Mouse (Mus musculus) liver, embryonic 16.5 days (tissue): Measurements from ENCODE around the gene Slc39a2. TPM values are rescaled to one million over a fixed set of nuclear protein-coding genes. Genes with fewer than 3 reads are reported as not detected.

Experiments
- ATAC-seq: fragments of 200-750 bp; cut with Nextera tagmentation; 2 replicates; pipeline ENCODE4 v1.8.0; 2017; ENCODE audit warnings: low read depth, mild to moderate bottlenecking, moderate number of reproducible peaks, moderate library complexity
- H3K27ac ChIP-seq: fragments of 300-500 bp; sonication (generic); 2 replicates; pipeline ENCODE4 v1.5.1; 2014; ENCODE audit warnings: mild to moderate bottlenecking, low read length
- H3K27me3 ChIP-seq: fragments of 300-500 bp; sonication (generic); 2 replicates; pipeline ENCODE4 v1.6.1; 2014; ENCODE audit warnings: low read depth, low read length, mixed read lengths; ENCODE audit not compliant: control insufficient read depth, insufficient read depth
- H3K36me3 ChIP-seq: fragments of 300-500 bp; sonication (generic); 2 replicates; pipeline ENCODE4 v1.6.1; 2014; ENCODE audit warnings: mild to moderate bottlenecking; ENCODE audit not compliant: control insufficient read depth, insufficient read depth
- H3K4me1 ChIP-seq: fragments of 300-500 bp; sonication (generic); 2 replicates; pipeline ENCODE4 v1.6.1; 2014; ENCODE audit warnings: low read depth, low read length, mixed read lengths; ENCODE audit not compliant: control insufficient read depth
- H3K4me2 ChIP-seq: fragments of 300-500 bp; sonication (generic); 2 replicates; pipeline ENCODE4 v1.6.1; 2014; ENCODE audit warnings: low read depth, low read length, mixed read lengths
- H3K4me3 ChIP-seq: fragments of 300-500 bp; sonication (generic); 2 replicates; pipeline ENCODE4 v1.5.1; 2014; ENCODE audit warnings: low read depth, mild to moderate bottlenecking, low read length
- H3K9ac ChIP-seq: fragments of 300-500 bp; sonication (generic); 2 replicates; pipeline ENCODE4 v1.6.1; 2014; ENCODE audit warnings: low read depth, low read length
- H3K9me3 ChIP-seq: fragments of 300-500 bp; sonication (generic); replicated peaks from 2 replicates; pipeline ENCODE4 v1.6.1; 2016; ENCODE audit warnings: low read length; ENCODE audit not compliant: control insufficient read depth
- WGBS: fragments of 180-500 bp; shearing (Covaris S2); extraction: QIAGEN DNeasy Blood & Tissue Kit; methylation state at CpG from one replicate; pipeline ENCODE4 v1.1.7; 2014; ENCODE audit not compliant: insufficient replicate concordance; 5-methylcytosine and 5-hydroxymethylcytosine counted together
- polyA plus RNA-seq: library from polyadenylated mRNA; unstranded; fragments of >200 nt; fragmentation: Nextera tagmentation; extraction: Ambion mirVana; gene quantifications from 2 replicates; pipeline ENCODE4 v1.2.1, GENCODE M21; 2015

Gene Slc39a2
- polyA plus RNA-seq, 1 experiment from 2014 or later, result 0.09 TPM

- Histone ChIP-seq H3K27ac (peak overlapping the region; percentile 41), H3K4me2 (no peak overlapping the region), H3K9ac (no peak overlapping the region), H3K27me3 (no peaks in the 10 kb centered on the region), H3K9me3 (no peaks in the 10 kb centered on the region), H3K4me3 (no peak overlapping the region), H3K4me1 (peaks cover 14% of the 10 kb centered on the region), H3K36me3 (no peaks in the 10 kb centered on the region)
- peak; percentile 50; the same call in 1 of the 2 replicates for ATAC-seq
- 30% methylated on average over 8 of the region's 8 CpGs for WGBS
Measured at GRCm38 (mm10) chr14:51940944-51941560, 48.4 kb downstream of the Slc39a2 start.

GRCm38 (mm10) chr14:51941577-51941976 is 48.9 kb downstream of the Slc39a2 start:
- H3K27ac ChIP-seq, result peak overlapping the region; percentile 41; the same call in 1 of the 2 replicates
- 52% methylated on average over 9 of the region's 9 CpGs for WGBS
- H3K36me3 ChIP-seq, result no peaks in the 10 kb centered on the region
- H3K4me3 ChIP-seq, result no peak overlapping the region
- H3K9me3 ChIP-seq, result no peaks in the 10 kb centered on the region
- no peak overlapping the region for H3K9ac ChIP-seq
- peak; percentile 71 for ATAC-seq
- no peaks in the 10 kb centered on the region for H3K27me3 ChIP-seq
- no peak overlapping the region for H3K4me2 ChIP-seq
- H3K4me1 ChIP-seq, result peaks cover 14% of the 10 kb centered on the region

- ATAC-seq, result no peak
- H3K4me2 ChIP-seq, result no peak overlapping the region
Measured at GRCm38 (mm10) chr14:51942236-51942635, 49.5 kb downstream of the Slc39a2 start.

GRCm38 (mm10) chr14:51943336-51943735 is 50.6 kb downstream of the Slc39a2 start:
- 62% methylated on average over 6 of the region's 6 CpGs for WGBS
- H3K4me2 ChIP-seq, result no peak overlapping the region
- no peaks in the 10 kb centered on the region for H3K36me3 ChIP-seq
- H3K27me3 ChIP-seq, result no peaks in the 10 kb centered on the region
- H3K4me1 ChIP-seq, result peaks cover 14% of the 10 kb centered on the region
- H3K9ac ChIP-seq, result no peak overlapping the region
- H3K9me3 ChIP-seq, result no peaks in the 10 kb centered on the region
- H3K27ac ChIP-seq, result no peak overlapping the region
- H3K4me3 ChIP-seq, result no peak overlapping the region
- no peak for ATAC-seq

More at GRCm38 (mm10) chr14:51942236-51942635, 49.5 kb downstream of the Slc39a2 start:
- peaks cover 14% of the 10 kb centered on the region for H3K4me1 ChIP-seq
- H3K27ac ChIP-seq, result no peak overlapping the region
- no peaks in the 10 kb centered on the region for H3K9me3 ChIP-seq
- WGBS, result 28% methylated on average over 7 of the region's 7 CpGs
- H3K36me3 ChIP-seq, result no peaks in the 10 kb centered on the region
- H3K27me3 ChIP-seq, result no peaks in the 10 kb centered on the region
- H3K9ac ChIP-seq, result no peak overlapping the region
- H3K4me3 ChIP-seq, result no peak overlapping the region

Other genes with a start within 250 kb of the Slc39a2 start
- not detected in 2 replicates for gene Gm17079, start 197.4 kb upstream of the Slc39a2 start, polyA plus RNA-seq
- gene Gm5800, start 175.7 kb upstream of the Slc39a2 start, polyA plus RNA-seq, result not detected in 2 replicates
- gene Ang4, start 119.3 kb upstream of the Slc39a2 start, polyA plus RNA-seq, result not detected in 2 replicates
- gene AY358078, start 92.8 kb upstream of the Slc39a2 start, polyA plus RNA-seq, result not detected in 2 replicates
- 13.2 and 14.6 TPM in 2 replicates for gene Ear6, start 39.2 kb upstream of the Slc39a2 start, polyA plus RNA-seq
- gene Mettl17, start 8.0 kb upstream of the Slc39a2 start, polyA plus RNA-seq, result 10.8 and 12.9 TPM in 2 replicates
- 51.8 and 66.4 TPM in 2 replicates for gene Ndrg2, start 21.3 kb downstream of the Slc39a2 start, polyA plus RNA-seq
- gene Tppp2, start 25.5 kb downstream of the Slc39a2 start, polyA plus RNA-seq, result not detected in 2 replicates
- not detected in 2 replicates for gene Rnase13, start 29.9 kb downstream of the Slc39a2 start, polyA plus RNA-seq
- gene Arhgef40, start 91.8 kb downstream of the Slc39a2 start, polyA plus RNA-seq, result 12.5 and 14.6 TPM in 2 replicates
- 0.15 and 0.28 TPM in 2 replicates for gene Tmem253, start 122.8 kb downstream of the Slc39a2 start, polyA plus RNA-seq
- gene Zfp219, start 127.8 kb downstream of the Slc39a2 start, polyA plus RNA-seq, result 7.4 and 8.9 TPM in 2 replicates
- not detected in 2 replicates for gene Olfr221, start 149.6 kb downstream of the Slc39a2 start, polyA plus RNA-seq
- 202 and 237 TPM in 2 replicates for gene Hnrnpc, start 211.1 kb downstream of the Slc39a2 start, polyA plus RNA-seq
- 34.5 and 35.9 TPM in 2 replicates for gene Rpgrip1, start 217.8 kb downstream of the Slc39a2 start, polyA plus RNA-seq